Mouse (Mus musculus) subcutaneous adipose tissue, adult 2 months (tissue): ENCODE data around the gene Mmp9. TPM values are rescaled to one million over a fixed set of nuclear protein-coding genes. Genes with fewer than 3 reads are reported as not detected.

Source experiments
- polyA plus RNA-seq: library from polyadenylated mRNA; depleted of rRNA; stranded (reverse); fragments of >200 nt; gene quantifications from 2 replicates; pipeline ENCODE4 v1.2.3, GENCODE M21; 2012; ENCODE audit warnings: low replicate concordance; rRNA removed

The Mmp9 gene
- 7.3 and 28.2 TPM in 2 replicates for polyA plus RNA-seq

DNA sequence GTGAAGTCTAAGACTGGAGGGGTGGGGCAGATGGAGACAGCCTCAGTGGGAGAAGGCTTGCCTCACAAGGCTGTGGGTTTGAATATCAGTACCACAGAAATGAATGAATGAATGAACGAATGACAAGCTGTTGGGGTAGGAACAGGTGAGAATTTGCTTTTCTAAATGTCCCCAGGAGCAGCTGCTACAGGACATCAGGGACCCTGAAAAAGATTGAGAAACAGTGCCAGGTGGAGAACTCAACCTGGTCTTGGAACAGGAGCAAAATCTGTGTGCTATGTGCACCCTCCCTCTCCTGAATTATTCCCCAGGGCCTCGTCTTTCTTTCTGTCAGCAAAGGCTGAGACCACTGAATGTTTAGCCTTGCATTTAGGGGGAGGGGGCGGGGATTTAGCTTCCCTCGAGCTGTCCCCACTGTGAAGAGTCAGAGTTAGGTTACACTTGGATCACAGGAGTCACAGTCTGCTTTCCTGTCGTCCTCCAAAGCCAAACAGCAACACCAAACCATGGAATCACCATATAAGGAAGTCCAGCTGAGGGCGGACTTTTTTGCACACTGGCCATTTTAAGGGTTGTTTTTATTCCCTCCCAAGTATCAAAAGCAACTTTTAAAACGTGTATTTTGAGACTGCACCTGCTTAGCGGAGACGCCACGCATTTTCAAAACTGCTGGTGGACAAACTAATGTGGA is at the start of gene Mmp9:
Gene Mmp9, plus strand, starts transcription at position 641 of the 691 bp plus-strand sequence.

DNA sequence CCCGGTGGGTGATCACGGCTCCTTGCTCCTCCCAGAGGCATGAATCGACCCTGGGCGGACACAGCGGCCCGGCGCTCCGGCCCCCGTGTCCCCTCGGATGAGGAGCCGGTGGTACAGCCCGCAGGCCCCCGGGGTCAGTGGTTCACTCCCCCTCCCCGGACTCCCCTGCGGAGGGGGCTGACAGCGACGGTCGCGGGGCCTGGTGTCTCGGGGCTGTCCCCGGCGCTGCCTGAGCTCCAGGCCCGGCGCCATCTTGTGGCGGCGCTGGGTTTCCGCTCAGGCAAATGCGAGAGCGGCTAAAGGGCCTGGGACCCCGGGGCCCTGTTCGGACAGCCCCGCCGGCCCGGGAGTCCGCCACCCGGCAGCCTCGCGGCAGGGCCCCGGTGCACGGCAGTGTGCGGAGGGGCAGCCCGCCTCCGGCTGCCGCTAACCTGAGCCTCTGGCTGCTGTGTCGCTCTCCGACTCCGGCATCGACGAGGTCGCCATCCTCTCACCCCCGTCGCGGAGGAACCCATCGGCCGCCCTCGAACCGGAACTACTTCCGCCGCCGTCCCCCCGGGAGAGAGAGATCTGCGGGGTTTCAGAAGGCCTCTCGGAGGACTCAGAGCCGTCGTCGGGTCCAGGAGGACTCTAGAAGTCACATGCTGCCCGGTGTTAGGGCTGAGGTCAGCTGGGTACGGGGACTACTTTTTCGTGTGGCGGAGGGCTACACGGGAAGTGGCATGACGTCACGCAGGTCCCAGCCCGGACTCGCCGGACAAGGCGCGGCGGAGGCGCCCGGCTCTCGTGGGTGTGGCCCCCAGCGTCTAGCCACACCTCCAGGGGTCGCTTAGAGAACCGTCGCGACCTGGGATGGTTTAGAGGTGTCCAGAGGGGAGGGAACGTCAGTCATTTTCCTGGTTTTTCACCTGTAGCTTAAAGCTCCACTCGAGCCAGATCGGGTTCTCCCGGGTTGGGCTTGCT is 29.2 kb upstream of the Mmp9 start, which contains the start of gene Zfp335:
Gene Zfp335, minus strand, starts transcription at position 672 of the 963 bp plus-strand sequence.

DNA sequence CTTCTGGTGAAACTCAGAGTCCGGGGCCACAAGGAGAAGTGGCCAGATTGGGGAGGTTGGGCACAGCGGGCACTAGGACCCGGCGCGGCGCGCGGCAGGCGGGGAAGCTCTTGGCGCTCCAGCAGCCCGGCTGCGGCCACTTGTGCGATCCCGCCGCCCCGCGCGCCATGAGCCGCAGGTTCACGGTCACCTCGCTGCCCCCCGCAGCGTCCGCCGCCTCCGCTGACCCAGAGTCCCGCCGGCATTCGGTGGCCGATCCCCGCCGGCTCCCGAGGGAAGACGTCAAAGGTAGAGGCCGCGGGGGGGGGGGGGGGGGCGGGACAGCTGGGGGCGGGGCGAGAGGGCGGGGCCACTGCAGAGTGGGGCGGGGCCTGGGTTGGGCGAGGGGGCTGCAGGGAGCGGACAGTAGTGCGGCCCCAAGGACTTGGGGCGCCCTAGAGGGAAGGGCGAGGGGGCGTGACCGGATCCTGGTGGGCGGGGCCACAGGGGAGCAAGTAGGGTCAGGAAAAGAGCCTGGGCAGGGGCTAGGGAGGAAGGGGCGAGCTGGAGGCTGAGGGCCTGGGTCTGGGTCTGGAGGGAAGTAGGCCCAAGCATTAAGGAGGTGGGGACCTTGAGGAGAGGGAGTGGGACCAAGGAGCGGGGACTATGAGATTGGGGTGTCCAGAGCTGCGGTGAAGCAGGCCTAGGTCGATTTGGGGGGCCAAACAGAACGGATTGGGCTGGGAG is 20.3 kb downstream of the Mmp9 start, which contains the start of gene Slc12a5:
Gene Slc12a5, plus strand, starts transcription at position 87 of the 726 bp plus-strand sequence.

Other genes starting within 250 kb of the Mmp9 start
- not detected in 2 replicates for gene Spint4, start 242.3 kb upstream of the Mmp9 start, polyA plus RNA-seq
- not detected in 2 replicates for gene Spint5, start 225.5 kb upstream of the Mmp9 start, polyA plus RNA-seq
- gene Wfdc3, start 194.8 kb upstream of the Mmp9 start, polyA plus RNA-seq, result 0.32 and 2.2 TPM in 2 replicates
- gene Dnttip1, start 194.8 kb upstream of the Mmp9 start, polyA plus RNA-seq, result 17.5 and 56.8 TPM in 2 replicates
- 17.6 and 48.9 TPM in 2 replicates for gene Ube2c, start 170.9 kb upstream of the Mmp9 start, polyA plus RNA-seq
- 1.2 and 1.9 TPM in 2 replicates for gene Tnnc2, start 160.8 kb upstream of the Mmp9 start, polyA plus RNA-seq
- gene Snx21, start 155.0 kb upstream of the Mmp9 start, polyA plus RNA-seq, result 42.9 and 43.3 TPM in 2 replicates
- 34.8 and 35.5 TPM in 2 replicates for gene Acot8, start 135.9 kb upstream of the Mmp9 start, polyA plus RNA-seq
- 3.8 and 4.6 TPM in 2 replicates for gene Zswim3, start 135.7 kb upstream of the Mmp9 start, polyA plus RNA-seq
- 10.9 and 14.6 TPM in 2 replicates for gene Zswim1, start 118.1 kb upstream of the Mmp9 start, polyA plus RNA-seq
- 0.16 and 0.33 TPM in 2 replicates for gene Spata25, start 112.2 kb upstream of the Mmp9 start, polyA plus RNA-seq
- 400 and 457 TPM in 2 replicates for gene Ctsa, start 107.9 kb upstream of the Mmp9 start, polyA plus RNA-seq
- 11.6 and 15.4 TPM in 2 replicates for gene Neurl2, start 107.3 kb upstream of the Mmp9 start, polyA plus RNA-seq
- 463 and 530 TPM in 2 replicates for gene Pltp, start 83.1 kb upstream of the Mmp9 start, polyA plus RNA-seq
- 33.5 and 43.1 TPM in 2 replicates for gene Pcif1, start 61.5 kb upstream of the Mmp9 start, polyA plus RNA-seq
- 23.1 and 35.5 TPM in 2 replicates for gene Zfp335, start 29.0 kb upstream of the Mmp9 start, polyA plus RNA-seq
- gene Slc12a5, start 20.0 kb downstream of the Mmp9 start, polyA plus RNA-seq, result 3.4 and 4.1 TPM in 2 replicates
- 20.5 and 46.5 TPM in 2 replicates for gene Ncoa5, start 94.1 kb downstream of the Mmp9 start, polyA plus RNA-seq
- gene Cd40, start 114.8 kb downstream of the Mmp9 start, polyA plus RNA-seq, result 8.3 and 10.2 TPM in 2 replicates
- not detected in 2 replicates for gene 1700025C18Rik, start 150.0 kb downstream of the Mmp9 start, polyA plus RNA-seq